Mouse (Mus musculus) heart, adult 2 months (tissue): Measurements from ENCODE around the gene Thap11.

Source experiments
- CTCF ChIP-seq: fragments of 200-600 bp; IDR thresholded peaks from 2 replicates; pipeline ENCODE4 v1.8.1; 2022; ENCODE audit warnings: antibody characterized with exemption, mild to moderate bottlenecking, moderate library complexity
- EP300 ChIP-seq: fragments of 200-500 bp; IDR thresholded peaks from 2 replicates; pipeline ENCODE4 v1.6.1; 2011; ENCODE audit warnings: low read depth, low read length, control low read depth; ENCODE audit not compliant: insufficient read depth
- POLR2A ChIP-seq: fragments of 200-500 bp; IDR thresholded peaks from 2 replicates; pipeline ENCODE4 v1.6.1; 2011; ENCODE audit warnings: mild to moderate bottlenecking, low read depth, low read length, control low read depth; ENCODE audit not compliant: insufficient read depth

GRCm38 (mm10) chr8:105893339-105893738 is 38.4 kb downstream of the Thap11 start, which contains the start of gene Nrn1l:
- TF ChIP-seq POLR2A (no peak), CTCF (no peak), EP300 (no peak)
